Mouse (Mus musculus) bone marrow, adult 2 months (tissue): ENCODE results near the gene Fam131b.

Experiments
- CTCF ChIP-seq: fragments of 200-500 bp; IDR thresholded peaks from 2 replicates; pipeline ENCODE4 v1.5.1; 2011; ENCODE audit warnings: low read length, control low read depth; ENCODE audit not compliant: control insufficient read depth, insufficient read depth
- POLR2A ChIP-seq: fragments of 200-500 bp; IDR thresholded peaks from 2 replicates; pipeline ENCODE4 v1.6.1; 2011; ENCODE audit warnings: low read depth, mild to moderate bottlenecking, control low read depth, low read length, borderline replicate concordance; ENCODE audit not compliant: control insufficient read depth

GRCm38 (mm10) chr6:42353180-42353579 is 28.7 kb upstream of the Fam131b start:
- no peak for TF ChIP-seq CTCF
- TF ChIP-seq POLR2A, result no peak; the same call in 1 of the 2 replicates
